Mouse (Mus musculus) v-Abl transformed pro-B cells (cell line): ENCODE results near the gene Kcnj12.

Experiments used
- in situ Hi-C, 2 experiments: fragments of 400-800 bp; cut with MboI; formaldehyde crosslinking; loops; one replicate each; pipeline ENCODE4 v1.15.1; 2025; ENCODE audit not compliant: unreplicated experiment in 2 of 2

Kcnj12 gene

DNA sequence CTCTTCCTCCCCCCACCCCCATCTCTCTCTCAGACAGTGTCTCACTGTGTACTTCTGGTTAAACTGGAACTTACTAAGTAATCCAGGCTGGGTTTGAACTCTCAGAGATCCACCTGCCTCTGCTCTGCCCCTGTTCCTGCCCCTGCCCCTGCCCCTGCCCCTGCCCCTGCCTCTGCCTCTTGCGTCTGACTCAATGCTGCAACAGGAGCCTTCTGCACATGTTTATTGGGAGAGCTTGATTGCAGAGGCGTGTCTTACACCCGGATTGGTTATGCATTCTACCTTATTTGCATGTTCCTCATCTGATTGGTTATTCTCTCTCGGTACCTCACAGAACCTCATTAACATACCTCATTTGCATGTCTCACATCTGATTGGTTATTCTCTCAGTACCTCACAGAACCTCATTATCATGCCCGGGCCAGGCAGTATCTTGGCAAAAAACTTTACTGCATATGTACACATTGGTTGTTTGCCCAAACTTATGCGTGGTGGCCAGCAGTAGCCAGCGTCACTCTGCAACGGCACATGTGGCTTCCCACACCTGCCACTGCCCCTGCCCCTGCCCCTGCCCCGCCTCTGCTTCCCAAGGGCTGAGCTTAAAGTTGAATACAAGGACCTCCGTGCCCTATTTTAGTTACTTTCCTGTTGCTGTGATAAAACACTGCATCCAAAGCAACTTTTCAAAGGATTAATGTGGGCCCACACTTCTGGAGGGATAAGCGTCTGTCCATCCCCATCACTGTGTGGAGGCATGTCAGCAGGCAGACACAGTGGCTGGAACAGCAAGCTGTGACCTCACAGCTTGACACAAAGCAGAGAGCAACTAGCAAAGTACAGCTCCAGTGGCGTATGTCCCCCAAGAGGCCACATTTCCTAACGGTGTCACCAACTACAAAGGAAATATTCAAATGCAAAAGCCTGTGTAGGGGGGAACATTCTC, 80.3 kb downstream of the Kcnj12 start:
- in situ Hi-C loops: loop anchor here (10.0 kb wide), 2 partner anchors 292 to 302 kb away; no protein-coding TSS in a partner anchor

DNA sequence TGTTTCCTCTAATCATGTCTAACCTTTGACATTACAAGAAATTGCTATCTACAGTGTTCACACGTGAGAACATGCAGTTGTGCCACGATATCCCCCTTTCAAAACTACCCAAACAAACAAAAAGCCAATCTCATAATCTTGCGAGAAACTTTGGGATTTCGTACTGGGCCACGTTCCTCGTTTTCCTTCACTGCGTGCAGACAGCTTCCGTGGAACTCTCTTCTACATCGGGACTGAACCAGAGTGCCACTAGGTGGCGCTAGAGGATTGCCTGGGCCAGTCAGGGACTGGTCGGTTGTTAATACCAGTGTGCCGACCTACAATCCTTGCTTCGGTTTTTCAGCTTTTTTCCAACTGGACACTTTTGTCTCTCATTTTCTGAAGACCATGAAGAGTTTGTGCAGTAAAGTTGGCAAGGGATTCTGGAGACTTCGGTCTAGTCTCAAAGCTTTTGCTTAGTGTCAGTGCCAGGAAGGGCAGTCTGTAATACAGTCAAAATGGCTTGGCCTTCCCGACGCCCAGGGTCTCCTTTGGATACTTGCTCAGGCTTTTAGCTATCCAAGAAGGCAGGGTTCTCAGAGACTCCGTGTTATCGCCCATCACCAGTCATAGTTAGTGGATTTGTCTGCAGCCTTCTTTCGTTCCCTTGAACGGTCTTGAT, 82.0 kb downstream of the Kcnj12 start:
- in situ Hi-C loops: loop anchor here (10.0 kb wide), 2 partner anchors 290 to 300 kb away; no protein-coding TSS in a partner anchor

DNA sequence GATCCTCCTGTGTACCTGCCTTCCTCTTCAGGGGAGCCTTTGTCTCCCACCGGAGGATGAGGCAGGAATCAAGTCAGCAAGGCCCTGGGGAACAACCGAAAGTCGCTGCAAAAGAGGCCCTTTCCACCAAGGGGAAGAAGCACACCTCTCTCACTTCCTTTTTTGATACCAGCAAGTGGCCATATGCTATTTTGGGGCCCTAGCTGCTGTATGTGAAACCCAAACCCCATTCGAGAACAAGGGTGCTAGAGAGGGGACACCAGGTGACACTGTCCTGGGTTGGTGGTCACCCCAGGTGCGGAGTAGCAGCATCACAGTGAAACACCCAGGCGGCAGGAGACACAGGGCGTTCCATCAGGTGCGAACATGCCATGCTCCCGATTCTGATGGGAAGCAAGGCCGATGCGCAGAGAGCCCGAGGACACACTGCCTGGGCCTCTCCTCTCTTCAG, 86.6 kb downstream of the Kcnj12 start:
- in situ Hi-C loops: loop anchor here (5.0 to 10.0 kb wide), 5 partner anchors 33 to 296 kb away; no protein-coding TSS in a partner anchor

DNA sequence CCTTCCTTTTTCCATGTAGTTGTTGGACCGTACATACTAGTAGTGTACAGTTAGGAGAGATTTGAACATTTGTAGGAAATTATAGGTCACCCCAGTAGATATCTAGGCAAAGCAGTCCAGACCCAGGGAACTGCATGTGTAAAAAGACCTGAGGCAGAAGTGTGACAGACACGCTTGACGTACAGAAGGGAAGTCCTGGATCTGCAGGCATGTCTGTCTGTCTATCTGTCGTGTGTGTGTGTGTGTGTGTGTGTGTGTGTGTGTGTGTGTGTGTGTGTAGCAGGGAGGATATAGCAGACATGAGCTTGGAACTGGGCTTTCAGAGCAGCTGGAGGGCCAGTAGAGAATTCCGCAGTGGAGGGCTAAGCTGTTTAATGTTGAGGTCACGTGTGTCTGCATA, 87.3 kb downstream of the Kcnj12 start:
- in situ Hi-C loops: loop anchor here (5.0 to 10.0 kb wide), 5 partner anchors 33 to 295 kb away; no protein-coding TSS in a partner anchor

DNA sequence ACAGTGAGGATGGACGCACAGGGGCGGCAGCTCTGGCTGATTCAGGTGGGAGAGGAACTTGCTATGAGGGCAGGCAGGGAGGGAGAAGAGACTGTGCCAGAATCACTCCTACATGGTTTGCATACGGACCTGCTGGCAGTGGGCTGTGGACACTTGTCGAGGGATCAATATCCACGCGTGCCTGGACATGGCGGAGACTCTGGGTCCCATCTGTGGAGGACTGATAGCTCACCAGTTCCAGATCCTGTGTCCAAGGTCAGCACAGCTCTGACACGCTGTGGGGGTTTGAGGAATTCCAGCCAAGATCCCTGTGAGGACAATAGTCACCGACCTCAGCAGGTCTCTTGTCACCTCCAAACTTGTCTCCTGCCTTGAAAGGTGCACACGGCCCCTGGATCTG, 87.7 kb downstream of the Kcnj12 start:
- in situ Hi-C loops: no loop called here

DNA sequence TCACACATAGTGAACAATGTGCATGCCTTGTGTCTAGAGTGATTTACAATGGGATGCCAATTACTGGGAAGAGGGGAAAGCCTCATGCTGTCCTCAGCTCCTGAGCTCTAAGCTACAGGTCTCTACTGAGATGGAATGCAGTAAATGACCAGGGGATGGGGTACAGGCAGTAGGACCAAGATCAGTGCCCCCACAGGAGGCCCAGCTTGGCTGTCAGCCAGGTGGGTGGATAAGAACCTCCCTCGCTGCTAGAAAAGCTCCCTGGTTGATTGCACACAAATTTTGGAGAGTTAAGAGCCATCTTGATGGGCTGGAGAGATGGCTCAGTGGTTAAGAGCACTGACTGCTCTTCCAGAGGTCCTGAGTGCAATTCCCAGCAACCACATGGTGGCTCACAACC, 88.6 kb downstream of the Kcnj12 start:
- in situ Hi-C loops: no loop called here

DNA sequence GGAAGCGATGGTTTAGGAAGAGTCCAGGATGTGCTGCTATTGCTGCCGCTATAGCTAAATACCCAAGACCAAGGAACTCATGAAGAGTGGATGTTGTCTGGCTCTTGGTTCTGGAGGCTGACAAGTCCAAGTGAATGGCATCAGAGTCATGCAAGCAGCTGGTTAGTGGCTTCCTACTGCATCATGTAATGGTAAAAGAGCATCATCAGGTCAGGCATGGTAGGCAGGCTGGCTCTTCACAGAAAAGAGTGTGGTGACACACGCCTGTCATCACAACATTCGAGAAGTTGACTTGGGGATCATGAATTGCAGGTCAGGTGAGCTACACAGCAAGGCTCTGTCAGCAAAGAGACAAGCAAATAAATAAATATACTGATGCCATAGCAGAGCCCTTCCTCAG, 89.1 kb downstream of the Kcnj12 start:
- in situ Hi-C loops: no loop called here

DNA sequence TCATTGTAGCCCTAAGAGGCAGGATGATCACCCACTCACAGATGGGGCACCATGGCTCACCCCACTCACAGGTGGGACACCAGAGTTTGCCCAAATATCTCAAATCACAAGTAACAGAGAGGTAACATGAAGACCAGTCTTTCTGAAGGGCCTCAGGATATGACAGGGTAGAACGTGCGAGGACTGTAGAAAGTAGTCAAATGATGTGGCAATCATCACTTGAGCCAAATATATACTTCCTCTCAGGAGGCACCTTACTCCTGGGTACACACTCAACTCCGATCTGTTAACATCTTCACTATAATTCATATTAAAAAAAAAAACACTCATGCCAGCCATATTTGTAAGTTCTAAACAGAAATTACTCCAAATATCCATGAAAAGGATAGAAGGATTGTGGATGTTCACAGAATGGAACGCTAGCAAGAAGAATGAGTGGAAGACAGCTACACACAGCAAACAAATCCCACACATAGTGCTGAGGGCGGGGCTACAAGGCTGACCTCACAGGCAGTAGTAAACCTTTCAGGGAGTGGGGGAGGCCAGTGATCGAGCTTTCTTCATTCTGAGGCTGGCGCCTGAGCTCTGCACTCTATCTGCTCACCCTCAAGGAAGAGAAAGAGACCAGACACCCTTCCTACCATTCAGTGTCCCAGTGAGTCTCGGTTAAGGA, 90.1 kb downstream of the Kcnj12 start:
- in situ Hi-C loops: no loop called here

DNA sequence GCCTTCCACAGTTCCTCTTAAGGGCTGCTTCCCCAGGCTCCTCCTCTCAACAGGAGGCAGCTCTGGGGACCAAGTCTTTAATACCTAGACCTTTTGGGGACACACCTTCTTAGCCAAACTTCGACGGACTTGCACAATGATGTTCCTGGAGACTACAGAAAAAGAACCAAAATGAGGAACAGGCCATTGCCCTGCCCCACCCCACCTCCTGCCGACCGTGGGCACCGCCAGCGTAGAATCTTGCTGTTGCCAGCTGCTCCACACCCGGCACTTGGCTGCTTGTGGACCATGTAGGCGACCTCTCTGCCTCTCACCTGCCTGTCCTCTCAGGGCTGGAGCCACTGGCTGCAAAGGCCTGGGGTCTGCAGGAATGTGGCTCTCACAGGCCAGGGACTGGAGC, 93.9 kb downstream of the Kcnj12 start:
- in situ Hi-C loops: no loop called here

DNA sequence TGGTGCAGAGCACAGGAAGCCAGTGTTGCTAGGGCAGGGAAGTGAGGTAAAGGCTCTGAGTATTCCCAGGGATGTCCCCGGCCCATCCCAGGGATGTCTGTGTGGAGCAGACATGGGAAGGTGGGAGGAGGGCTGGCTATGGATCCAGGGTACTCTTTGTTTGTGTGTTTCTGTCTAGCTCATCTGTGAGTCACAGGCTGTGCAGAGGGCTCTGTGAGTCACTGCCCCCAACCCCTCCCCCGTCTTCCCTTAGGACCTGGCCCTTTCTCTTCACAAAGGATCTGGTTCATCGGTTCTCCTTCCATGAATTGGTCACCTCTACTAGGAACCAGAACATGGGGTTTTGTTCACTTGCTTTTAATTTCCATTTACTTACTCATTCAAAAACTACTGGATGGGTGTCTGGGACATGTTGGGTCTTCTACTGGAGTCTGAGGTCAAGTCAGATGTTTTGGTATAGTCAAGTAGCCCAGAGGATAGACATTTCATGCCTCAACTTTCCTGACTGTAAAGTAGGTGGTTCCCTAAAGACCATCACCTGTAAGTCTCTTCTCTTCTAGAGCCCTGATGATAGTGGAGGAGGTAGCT, 97.7 kb downstream of the Kcnj12 start:
- in situ Hi-C loops: no loop called here
